Mouse (Mus musculus) adrenal gland, postnatal 14 days (tissue): ENCODE results near the gene Rreb1. TPM values are rescaled to one million over a fixed set of nuclear protein-coding genes. Genes with fewer than 3 reads are reported as not detected.

Experiments used
- DNase-seq: peaks from one replicate; pipeline ENCODE4 v3.0.0; 2021; ENCODE audit warnings: mixed read lengths
- total RNA-seq: library from RNA; stranded (reverse); gene quantifications from 2 replicates; pipeline ENCODE4 v1.2.3, GENCODE M21; 2021

Gene Rreb1
- total RNA-seq, 1 experiment from 2014 or later = 67.6 TPM

GRCm38 (mm10) chr13:37876836-37877235 is 98.6 kb downstream of the Rreb1 start:
- peak; percentile 47 for DNase-seq

GRCm38 (mm10) chr13:37877241-37877640 is 99.0 kb downstream of the Rreb1 start:
- DNase-seq = peak; percentile 55

- DNase-seq = no peak
These were observed 100.7 kb downstream of the Rreb1 start for GRCm38 (mm10) chr13:37878918-37879331.

- DNase-seq = peak; percentile 63
These were observed 101.4 kb downstream of the Rreb1 start for GRCm38 (mm10) chr13:37879556-37879955.

- no peak for DNase-seq
These were observed 101.8 kb downstream of the Rreb1 start for GRCm38 (mm10) chr13:37880035-37880434.

- DNase-seq = no peak
These were observed 102.5 kb downstream of the Rreb1 start for GRCm38 (mm10) chr13:37880581-37881130.

- peak; percentile 83 for DNase-seq
These were observed 104.3 kb downstream of the Rreb1 start for GRCm38 (mm10) chr13:37882521-37882920.

GRCm38 (mm10) chr13:37883008-37883407 is 104.8 kb downstream of the Rreb1 start:
- peak; percentile 56 for DNase-seq

- DNase-seq = no peak
These were observed 107.2 kb downstream of the Rreb1 start for GRCm38 (mm10) chr13:37885392-37885791.

GRCm38 (mm10) chr13:37886024-37886423 is 107.8 kb downstream of the Rreb1 start:
- DNase-seq = no peak

GRCm38 (mm10) chr13:37894756-37895155 is 116.6 kb downstream of the Rreb1 start:
- DNase-seq = no peak

GRCm38 (mm10) chr13:37895564-37896254 is 117.5 kb downstream of the Rreb1 start:
- no peak for DNase-seq

- DNase-seq = no peak
These were observed 118.2 kb downstream of the Rreb1 start for GRCm38 (mm10) chr13:37896423-37896822.

- DNase-seq = no peak
These were observed 120.6 kb downstream of the Rreb1 start for GRCm38 (mm10) chr13:37898772-37899171.

GRCm38 (mm10) chr13:37903036-37903435 is 124.8 kb downstream of the Rreb1 start:
- DNase-seq = no peak

- no peak for DNase-seq
These were observed 125.3 kb downstream of the Rreb1 start for GRCm38 (mm10) chr13:37903476-37903875.

GRCm38 (mm10) chr13:37904436-37904835 is 126.2 kb downstream of the Rreb1 start:
- no peak for DNase-seq

GRCm38 (mm10) chr13:37908061-37908460 is 129.9 kb downstream of the Rreb1 start:
- no peak for DNase-seq

- no peak for DNase-seq
These were observed 130.3 kb downstream of the Rreb1 start for GRCm38 (mm10) chr13:37908493-37908892.

- DNase-seq = no peak
These were observed 131.0 kb downstream of the Rreb1 start for GRCm38 (mm10) chr13:37909225-37909624.

- no peak for DNase-seq
These were observed 133.8 kb downstream of the Rreb1 start for GRCm38 (mm10) chr13:37912011-37912410.

- DNase-seq = no peak
These were observed 134.6 kb downstream of the Rreb1 start for GRCm38 (mm10) chr13:37912591-37913467.

- no peak for DNase-seq
These were observed 135.8 kb downstream of the Rreb1 start for GRCm38 (mm10) chr13:37913963-37914362.
